Comparison of ENCODE assay signal across 10 mouse cellular contexts in genomic region chr7:82773150-82773549, GRCm38 (mm10).
A peak's percentile ranks its signal among the peaks of the same experiment; 100 is the strongest.
DNase-seq lines count a peak whose midpoint lies in the region; ATAC-seq lines count a peak whose summit lies in the region.
"Had no signal": no experiment of that assay in that cellular context is flagged by ENCODE, and none has a peak within 500 bp of the region (broad histone marks: within the 10 kb centered on the region; RNA-seq: fewer than 3 reads in every experiment).

No protein-coding gene starts in this region.

- H3K36me3 ChIP-seq in heart, embryonic 14.5 days (ENCODE audit: control insufficient read depth, insufficient read depth, low read length): peaks cover 10% of the 10 kb centered on the region; the same call in 1 of the 2 replicates
- H3K36me3 ChIP-seq in midbrain, embryonic 10.5 days: peaks cover 26% of the 10 kb centered on the region
- H3K36me3 ChIP-seq in midbrain, embryonic 11.5 days (ENCODE audit: control insufficient read depth, insufficient read depth, low read length): peaks cover 2% of the 10 kb centered on the region; the same call in 1 of the 2 replicates
- peaks cover 9% of the 10 kb centered on the region for H3K36me3 ChIP-seq in embryonic facial prominence, embryonic 13.5 days
- H3K36me3 ChIP-seq in neural tube, embryonic 14.5 days (ENCODE audit: control insufficient read depth, insufficient read depth, low read length): no peaks in the 10 kb centered on the region

- H3K27ac ChIP-seq in heart, embryonic 14.5 days (replicated peaks in 1 of 2; ENCODE audit: control insufficient read depth in 1 of 2, insufficient read depth in 1 of 2, low read depth in 2 of 2, low read length in 2 of 2): peak overlapping the region in 1 of 2 experiments; percentile 20; a peak in 2 of 4 replicates
- peak overlapping the region; percentile 64; the same call in 1 of the 2 replicates for H3K27ac ChIP-seq in midbrain, embryonic 10.5 days (replicated peaks)
- no peak overlapping the region for H3K27ac ChIP-seq in midbrain, embryonic 11.5 days (ENCODE audit: low read depth, low read length)
- peak overlapping the region; percentile 79 for H3K27ac ChIP-seq in embryonic facial prominence, embryonic 13.5 days
- H3K27ac ChIP-seq in neural tube, embryonic 14.5 days (ENCODE audit: low read depth, low read length): peak overlapping the region; percentile 29; the same call in 1 of the 2 replicates

- no peak for ATAC-seq in heart, embryonic 14.5 days (ENCODE audit: insufficient number of reproducible peaks, insufficient read depth, low FRiP score, low read depth)
- no peak for ATAC-seq in midbrain, embryonic 11.5 days (ENCODE audit: low FRiP score)
- no peak for ATAC-seq in embryonic facial prominence, embryonic 13.5 days (ENCODE audit: insufficient number of reproducible peaks, insufficient read depth, low FRiP score, low TSS enrichment, low read depth)
- no peak for ATAC-seq in neural tube, embryonic 14.5 days (ENCODE audit: low read depth)
- ATAC-seq: lung, postnatal 0 days had no signal

- WGBS in heart, embryonic 14.5 days: 72% methylated on average over 9 of the region's 9 CpGs
- WGBS in midbrain, embryonic 10.5 days: 67% methylated on average over 9 of the region's 9 CpGs
- WGBS in midbrain, embryonic 11.5 days: 75% methylated on average over 9 of the region's 9 CpGs
- 32% methylated on average over 9 of the region's 9 CpGs for WGBS in embryonic facial prominence, embryonic 13.5 days
- 53% methylated on average over 9 of the region's 9 CpGs for WGBS in neural tube, embryonic 14.5 days

- no peaks in the 10 kb centered on the region for H3K27me3 ChIP-seq in heart, embryonic 14.5 days (ENCODE audit: control insufficient read depth, insufficient read depth, low read length)
- no peaks in the 10 kb centered on the region for H3K27me3 ChIP-seq in midbrain, embryonic 10.5 days (ENCODE audit: low read depth, poor library complexity, severe bottlenecking)
- H3K27me3 ChIP-seq in midbrain, embryonic 11.5 days (ENCODE audit: control insufficient read depth, insufficient read depth, low read length): no peaks in the 10 kb centered on the region
- H3K27me3 ChIP-seq in embryonic facial prominence, embryonic 13.5 days: no peaks in the 10 kb centered on the region
- no peaks in the 10 kb centered on the region for H3K27me3 ChIP-seq in neural tube, embryonic 14.5 days (ENCODE audit: control insufficient read depth, insufficient read depth, low read length)

- DNase-seq in heart, adult 9 months (ENCODE audit: low spot score in 2 of 2): no peak
- DNase-seq in midbrain, embryonic 10.5 days (ENCODE audit: low spot score): no peak
- DNase-seq in midbrain, embryonic 11.5 days (ENCODE audit: low spot score, missing footprints): no peak
- no peak for DNase-seq in spleen, postnatal 14 days (ENCODE audit: low spot score in 2 of 2)
- no peak for DNase-seq in cerebellum, adult 11-12 months
- DNase-seq: right cerebral cortex, adult 18-20 months had no signal

- H3K9ac ChIP-seq in heart, embryonic 14.5 days (ENCODE audit: low read length): peak overlapping the region; percentile 35; the same call in 1 of the 2 replicates
- H3K9ac ChIP-seq in midbrain, embryonic 11.5 days (ENCODE audit: low read length): no peak overlapping the region
- H3K9ac ChIP-seq in embryonic facial prominence, embryonic 13.5 days: peak overlapping the region; percentile 21; the same call in 1 of the 2 replicates
- no peak overlapping the region for H3K9ac ChIP-seq in neural tube, embryonic 14.5 days (replicated peaks; ENCODE audit: low read depth, low read length)

- H3K4me2 ChIP-seq in heart, embryonic 14.5 days (ENCODE audit: low read length): no peak overlapping the region
- no peak overlapping the region for H3K4me2 ChIP-seq in midbrain, embryonic 11.5 days
- no peak overlapping the region for H3K4me2 ChIP-seq in embryonic facial prominence, embryonic 13.5 days
- H3K4me2 ChIP-seq in neural tube, embryonic 14.5 days (ENCODE audit: low read depth, low read length): no peak overlapping the region

- no peaks in the 10 kb centered on the region for H3K9me3 ChIP-seq in heart, embryonic 14.5 days (ENCODE audit: control insufficient read depth, low read length)
- H3K9me3 ChIP-seq in midbrain, embryonic 10.5 days (replicated peaks): peaks cover 7% of the 10 kb centered on the region
- no peaks in the 10 kb centered on the region; the same call in 1 of the 2 replicates for H3K9me3 ChIP-seq in midbrain, embryonic 11.5 days (ENCODE audit: control insufficient read depth, low read length)
- H3K9me3 ChIP-seq in embryonic facial prominence, embryonic 13.5 days: no peaks in the 10 kb centered on the region
- H3K9me3 ChIP-seq in neural tube, embryonic 14.5 days (ENCODE audit: control insufficient read depth, low read length): no peaks in the 10 kb centered on the region

- H3K4me1 ChIP-seq in heart, embryonic 14.5 days (ENCODE audit: control insufficient read depth in 2 of 2, insufficient read depth in 2 of 2, low read length in 2 of 2): peaks cover 9 to 11% of the 10 kb centered on the region in 2 experiments
- peaks cover 21% of the 10 kb centered on the region for H3K4me1 ChIP-seq in midbrain, embryonic 10.5 days
- peaks cover 2% of the 10 kb centered on the region for H3K4me1 ChIP-seq in midbrain, embryonic 11.5 days (ENCODE audit: control insufficient read depth, insufficient read depth, low read length)
- peaks cover 43% of the 10 kb centered on the region for H3K4me1 ChIP-seq in embryonic facial prominence, embryonic 13.5 days
- H3K4me1 ChIP-seq in neural tube, embryonic 14.5 days (ENCODE audit: control insufficient read depth, insufficient read depth, low read length): peaks cover 19% of the 10 kb centered on the region; the same call in 1 of the 2 replicates

- no peak overlapping the region for H3K4me3 ChIP-seq in heart, embryonic 14.5 days (ENCODE audit: control insufficient read depth in 1 of 2, insufficient read depth in 1 of 2, low read depth in 1 of 2, low read length in 2 of 2)
- no peak overlapping the region for H3K4me3 ChIP-seq in midbrain, embryonic 10.5 days
- H3K4me3 ChIP-seq in midbrain, embryonic 11.5 days (ENCODE audit: low read depth, low read length): no peak overlapping the region
- H3K4me3 ChIP-seq in embryonic facial prominence, embryonic 13.5 days: no peak overlapping the region
- no peak overlapping the region for H3K4me3 ChIP-seq in neural tube, embryonic 14.5 days (ENCODE audit: low read depth, low read length)

Comparison
In these comparisons a context has a peak if more than half of its experiments do, and no peak if none do; other contexts are left out.
1. H3K9ac ChIP-seq: peak in heart, embryonic 14.5 days (single experiment) and embryonic facial prominence, embryonic 13.5 days (single experiment); none in midbrain, embryonic 11.5 days (single experiment) and neural tube, embryonic 14.5 days (single experiment).